Mouse (Mus musculus): ENCODE measurements around the gene Ildr2. TPM values are rescaled to one million over a fixed set of nuclear protein-coding genes. Genes with fewer than 3 reads are reported as not detected.

Ildr2 gene
- polyA plus RNA-seq (2015; fragmentation: Nextera tagmentation; extraction: Ambion mirVana), result 1.9 and 3.0 TPM in 2 replicates

DNA sequence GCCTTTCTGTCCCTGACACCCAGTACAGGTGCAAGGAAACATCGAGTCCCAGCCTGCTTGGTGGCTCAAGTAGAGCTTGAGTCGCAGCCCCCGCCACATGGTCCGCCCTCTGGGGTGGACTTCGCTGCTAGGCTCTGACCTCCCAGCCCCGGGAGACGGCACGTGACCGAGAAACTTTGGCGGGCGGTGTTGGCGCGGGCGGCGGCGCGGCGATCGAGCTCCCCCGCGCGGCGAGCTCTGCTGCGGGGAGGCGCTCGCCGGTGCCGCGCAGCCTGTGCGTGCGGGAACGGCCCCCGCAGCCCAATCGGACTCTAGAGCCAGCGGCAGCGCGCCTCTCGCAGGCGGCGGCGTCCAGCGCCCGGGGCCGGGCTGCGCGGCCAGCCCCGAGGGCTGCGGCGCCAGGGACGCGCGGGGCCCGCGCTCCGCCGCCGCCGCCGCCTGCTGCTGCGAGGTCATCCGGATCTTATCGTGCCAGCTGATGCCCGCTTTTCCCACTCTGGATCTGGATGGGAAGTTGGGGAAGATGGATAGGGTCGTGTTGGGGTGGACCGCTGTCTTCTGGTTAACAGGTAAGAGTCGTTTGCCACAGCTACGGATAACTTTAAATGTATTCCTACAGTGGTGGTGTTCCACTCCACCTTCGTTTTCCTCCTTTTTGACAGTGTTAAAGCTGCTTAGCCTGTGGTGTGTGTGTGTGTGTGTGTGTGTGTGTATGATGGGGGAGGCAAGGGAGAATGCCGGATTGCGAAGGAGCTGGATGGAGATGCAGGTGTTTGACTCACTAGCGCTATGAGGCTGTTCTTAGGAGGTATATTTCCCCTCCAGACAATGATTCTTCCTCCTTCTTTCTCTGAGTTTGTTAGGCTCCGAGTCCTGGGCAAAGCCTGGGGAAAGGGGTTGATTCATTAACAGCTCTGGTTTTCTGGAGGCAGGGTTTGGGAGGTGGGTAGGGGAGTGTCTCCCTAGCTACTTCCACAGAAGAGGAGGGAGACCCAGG, at the start of gene Ildr2:
TSS of gene Ildr2 (plus strand) at position 242 of the 997 bp plus-strand sequence.

GRCm38 (mm10) chr1:166238315-166238969, 15.5 kb upstream of the Ildr2 start, which contains the start of gene Mael:
Gene Mael (minus strand): TSS chr1:166238747.

Other genes with a start within 250 kb of the Ildr2 start
- gene Dusp27, start 126.2 kb upstream of the Ildr2 start, polyA plus RNA-seq (2015; fragmentation: Nextera tagmentation; extraction: Ambion mirVana), result 0.27 and 0.28 TPM in 2 replicates
- gene Gpa33, start 123.9 kb upstream of the Ildr2 start, polyA plus RNA-seq (2015; fragmentation: Nextera tagmentation; extraction: Ambion mirVana), result 15.0 and 18.4 TPM in 2 replicates
- not detected in 2 replicates for gene Mael, start 15.4 kb upstream of the Ildr2 start, polyA plus RNA-seq (2015; fragmentation: Nextera tagmentation; extraction: Ambion mirVana)
- 18.9 and 20.4 TPM in 2 replicates for gene Tada1, start 125.0 kb downstream of the Ildr2 start, polyA plus RNA-seq (2015; fragmentation: Nextera tagmentation; extraction: Ambion mirVana)
- 4.5 and 4.9 TPM in 2 replicates for gene Pogk, start 155.7 kb downstream of the Ildr2 start, polyA plus RNA-seq (2015; fragmentation: Nextera tagmentation; extraction: Ambion mirVana)
- gene Gm4846, start 243.4 kb downstream of the Ildr2 start, polyA plus RNA-seq (2015; fragmentation: Nextera tagmentation; extraction: Ambion mirVana), result not detected in 2 replicates